Mouse (Mus musculus): ENCODE results near the gene Exd1. TPM values are rescaled to one million over a fixed set of nuclear protein-coding genes. Genes with fewer than 3 reads are reported as not detected.

Exd1 gene
- polyA plus RNA-seq, 1 experiment = 0.12 TPM

- TF ChIP-seq CTCF (IDR thresholded peaks at IDR 0.05; ENCODE audit: extremely low read depth, insufficient read depth, insufficient read length, insufficient replicate concordance) (no peak), POLR2A (IDR thresholded peaks at IDR 0.05; ENCODE audit: low read depth, low read length) (no peak)
- H3K4me1 ChIP-seq (ENCODE audit: control insufficient read depth, insufficient read depth, insufficient read length) = peaks cover 7% of the 10 kb centered on the region
- H3K4me3 ChIP-seq (ENCODE audit: extremely low read depth, insufficient read depth, insufficient read length) = no peak overlapping the region
- H3K36me3 ChIP-seq (ENCODE audit: control insufficient read depth, insufficient read depth, low read length) = no peaks in the 10 kb centered on the region; the same call in 1 of the 2 replicates
- DNase-seq (ENCODE audit: low read depth in 1 of 2, low spot score in 2 of 2) = no peak
- 20% methylated on average over 3 of the region's 3 CpGs for WGBS
- H3K27ac ChIP-seq (ENCODE audit: insufficient read depth, low read length) = no peak overlapping the region
- no peaks in the 10 kb centered on the region for H3K27me3 ChIP-seq (ENCODE audit: control insufficient read depth, insufficient read depth, low read length)
Measured at GRCm38 (mm10) chr2:119561794-119562193, 14.4 kb upstream of the Exd1 start.

- TF ChIP-seq CTCF (IDR thresholded peaks at IDR 0.05; ENCODE audit: extremely low read depth, insufficient read depth, insufficient read length, insufficient replicate concordance) (no peak), POLR2A (IDR thresholded peaks at IDR 0.05; ENCODE audit: low read depth, low read length) (no peak)
- peaks cover 7% of the 10 kb centered on the region for H3K4me1 ChIP-seq (ENCODE audit: control insufficient read depth, insufficient read depth, insufficient read length)
- peak overlapping the region; percentile 64 for H3K27ac ChIP-seq (ENCODE audit: insufficient read depth, low read length)
- no peaks in the 10 kb centered on the region; the same call in 1 of the 2 replicates for H3K36me3 ChIP-seq (ENCODE audit: control insufficient read depth, insufficient read depth, low read length)
- no peak overlapping the region for H3K4me3 ChIP-seq (ENCODE audit: extremely low read depth, insufficient read depth, insufficient read length)
- H3K27me3 ChIP-seq (ENCODE audit: control insufficient read depth, insufficient read depth, low read length) = no peaks in the 10 kb centered on the region
- peak; percentile 22 to 30 for DNase-seq (ENCODE audit: low read depth in 1 of 2, low spot score in 2 of 2)
- 22% methylated on average over 7 of the region's 7 CpGs for WGBS
Measured at GRCm38 (mm10) chr2:119558737-119559340, 11.4 kb upstream of the Exd1 start.

GRCm38 (mm10) chr2:119558039-119558438 lies 10.6 kb upstream of the Exd1 start:
- H3K4me1 ChIP-seq (ENCODE audit: control insufficient read depth, insufficient read depth, insufficient read length) = peaks cover 7% of the 10 kb centered on the region
- WGBS = 88% methylated on average over 3 of the region's 3 CpGs
- no peaks in the 10 kb centered on the region for H3K27me3 ChIP-seq (ENCODE audit: control insufficient read depth, insufficient read depth, low read length)
- DNase-seq (ENCODE audit: low read depth in 1 of 2, low spot score in 2 of 2) = no peak
- H3K36me3 ChIP-seq (ENCODE audit: control insufficient read depth, insufficient read depth, low read length) = peaks cover 2% of the 10 kb centered on the region
- no peak overlapping the region for H3K27ac ChIP-seq (ENCODE audit: insufficient read depth, low read length)
- TF ChIP-seq CTCF (IDR thresholded peaks at IDR 0.05; ENCODE audit: extremely low read depth, insufficient read depth, insufficient read length, insufficient replicate concordance) (no peak), POLR2A (IDR thresholded peaks at IDR 0.05; ENCODE audit: low read depth, low read length) (no peak)
- H3K4me3 ChIP-seq (ENCODE audit: extremely low read depth, insufficient read depth, insufficient read length) = no peak overlapping the region

GRCm38 (mm10) chr2:119549678-119550077 lies 2.3 kb upstream of the Exd1 start:
- WGBS = 84% methylated on average over 2 of the region's 2 CpGs
- Histone ChIP-seq H3K4me3 (ENCODE audit: extremely low read depth, insufficient read depth, insufficient read length) (no peak overlapping the region), H3K4me1 (ENCODE audit: control insufficient read depth, insufficient read depth, insufficient read length) (no peaks in the 10 kb centered on the region; the same call in 1 of the 2 replicates), H3K27me3 (ENCODE audit: control insufficient read depth, insufficient read depth, low read length) (no peaks in the 10 kb centered on the region), H3K36me3 (ENCODE audit: control insufficient read depth, insufficient read depth, low read length) (peaks cover 2% of the 10 kb centered on the region), H3K27ac (ENCODE audit: insufficient read depth, low read length) (no peak overlapping the region)
- no peak for TF ChIP-seq POLR2A (IDR thresholded peaks at IDR 0.05; ENCODE audit: low read depth, low read length)
- TF ChIP-seq CTCF (IDR thresholded peaks at IDR 0.05; ENCODE audit: extremely low read depth, insufficient read depth, insufficient read length, insufficient replicate concordance) = no peak
- DNase-seq (ENCODE audit: low read depth in 1 of 2, low spot score in 2 of 2) = no peak

GRCm38 (mm10) chr2:119548691-119549090 lies 1.3 kb upstream of the Exd1 start:
- no peak for DNase-seq (ENCODE audit: low read depth in 1 of 2, low spot score in 2 of 2)
- 92% methylated on average over 5 of the region's 5 CpGs for WGBS
- no peak overlapping the region for H3K4me3 ChIP-seq (ENCODE audit: extremely low read depth, insufficient read depth, insufficient read length)
- no peak overlapping the region for H3K27ac ChIP-seq (ENCODE audit: insufficient read depth, low read length)
- no peak for TF ChIP-seq CTCF (IDR thresholded peaks at IDR 0.05; ENCODE audit: extremely low read depth, insufficient read depth, insufficient read length, insufficient replicate concordance)
- TF ChIP-seq POLR2A (IDR thresholded peaks at IDR 0.05; ENCODE audit: low read depth, low read length) = no peak
- H3K27me3 ChIP-seq (ENCODE audit: control insufficient read depth, insufficient read depth, low read length) = no peaks in the 10 kb centered on the region
- peaks cover 2% of the 10 kb centered on the region for H3K36me3 ChIP-seq (ENCODE audit: control insufficient read depth, insufficient read depth, low read length)
- no peaks in the 10 kb centered on the region; the same call in 1 of the 2 replicates for H3K4me1 ChIP-seq (ENCODE audit: control insufficient read depth, insufficient read depth, insufficient read length)

GRCm38 (mm10) chr2:119548371-119548660 lies 889 bp upstream of the Exd1 start:
- Histone ChIP-seq H3K4me3 (ENCODE audit: extremely low read depth, insufficient read depth, insufficient read length) (peak overlapping the region; percentile 76; the same call in 1 of the 2 replicates), H3K4me1 (ENCODE audit: control insufficient read depth, insufficient read depth, insufficient read length) (no peaks in the 10 kb centered on the region; the same call in 1 of the 2 replicates), H3K36me3 (ENCODE audit: control insufficient read depth, insufficient read depth, low read length) (peaks cover 2% of the 10 kb centered on the region), H3K27ac (ENCODE audit: insufficient read depth, low read length) (no peak overlapping the region), H3K27me3 (ENCODE audit: control insufficient read depth, insufficient read depth, low read length) (no peaks in the 10 kb centered on the region)
- TF ChIP-seq POLR2A (IDR thresholded peaks at IDR 0.05; ENCODE audit: low read depth, low read length) = no peak
- no peak for TF ChIP-seq CTCF (IDR thresholded peaks at IDR 0.05; ENCODE audit: extremely low read depth, insufficient read depth, insufficient read length, insufficient replicate concordance)
- no peak for DNase-seq (ENCODE audit: low read depth in 1 of 2, low spot score in 2 of 2)
- WGBS = 8% methylated on average over 3 of the region's 3 CpGs

GRCm38 (mm10) chr2:119546848-119547521 lies 442 bp downstream of the Exd1 start:
- Histone ChIP-seq H3K27ac (ENCODE audit: insufficient read depth, low read length) (peak overlapping the region; percentile 75), H3K27me3 (ENCODE audit: control insufficient read depth, insufficient read depth, low read length) (no peaks in the 10 kb centered on the region), H3K4me1 (ENCODE audit: control insufficient read depth, insufficient read depth, insufficient read length) (no peaks in the 10 kb centered on the region; the same call in 1 of the 2 replicates), H3K4me3 (ENCODE audit: extremely low read depth, insufficient read depth, insufficient read length) (peak overlapping the region; percentile 76), H3K36me3 (ENCODE audit: control insufficient read depth, insufficient read depth, low read length) (no peaks in the 10 kb centered on the region)
- 2% methylated on average over 30 of the region's 30 CpGs for WGBS
- peak; percentile 75 to 81 for DNase-seq (ENCODE audit: low read depth in 1 of 2, low spot score in 2 of 2)
- TF ChIP-seq POLR2A (IDR thresholded peaks at IDR 0.05; ENCODE audit: low read depth, low read length) = no peak
- TF ChIP-seq CTCF (IDR thresholded peaks at IDR 0.05; ENCODE audit: extremely low read depth, insufficient read depth, insufficient read length, insufficient replicate concordance) = peak; percentile 90
